ENCODE assay signal across 8 mouse cellular contexts in genomic region chr11:118365171-118365570, GRCm38 (mm10). TPM values are rescaled to one million over a fixed set of nuclear protein-coding genes. Genes with fewer than 3 reads are reported as not detected.
DNase-seq lines count a peak whose midpoint lies in the region; ATAC-seq lines count a peak whose summit lies in the region.

No protein-coding gene starts in this region.

- no peak overlapping the region for H3K9ac ChIP-seq in hindbrain, embryonic 14.5 days

- no peak for ATAC-seq in hindbrain, embryonic 14.5 days (ENCODE audit: low FRiP score)

- no peaks in the 10 kb centered on the region for H3K9me3 ChIP-seq in hindbrain, embryonic 10.5 days
- no peaks in the 10 kb centered on the region for H3K9me3 ChIP-seq in hindbrain, embryonic 14.5 days (ENCODE audit: control insufficient read depth, low read length)

- peaks cover 45% of the 10 kb centered on the region for H3K4me1 ChIP-seq in hindbrain, embryonic 10.5 days (replicated peaks)
- H3K4me1 ChIP-seq in hindbrain, embryonic 14.5 days (replicated peaks; ENCODE audit: control insufficient read depth, insufficient read depth, low read length) = peaks cover 8% of the 10 kb centered on the region; the same call in 1 of the 2 replicates

- H3K4me3 ChIP-seq in hindbrain, embryonic 10.5 days = no peak overlapping the region
- no peak overlapping the region for H3K4me3 ChIP-seq in hindbrain, embryonic 14.5 days (replicated peaks; ENCODE audit: low read length)

- no peak overlapping the region for H3K4me2 ChIP-seq in hindbrain, embryonic 14.5 days (replicated peaks)

- peak overlapping the region; percentile 59 for H3K27ac ChIP-seq in hindbrain, embryonic 10.5 days
- no peak overlapping the region for H3K27ac ChIP-seq in hindbrain, embryonic 14.5 days

- H3K36me3 ChIP-seq in hindbrain, embryonic 10.5 days = no peaks in the 10 kb centered on the region
- no peaks in the 10 kb centered on the region for H3K36me3 ChIP-seq in hindbrain, embryonic 14.5 days (replicated peaks; ENCODE audit: control insufficient read depth, insufficient read depth)

- DNase-seq in hindbrain, embryonic 10.5 days (ENCODE audit: low spot score) = peak; percentile 56
- no peak for DNase-seq in hindbrain, embryonic 14.5 days (ENCODE audit: low spot score)
- peak; percentile 89 for DNase-seq in MN1 (ENCODE audit: low spot score)
- peak; percentile 70 for DNase-seq in gastrocnemius, adult 18-20 months (ENCODE audit: low spot score)
- peak; percentile 48 to 67 for DNase-seq in kidney, postnatal 4 days
- DNase-seq in yolk sac, embryonic 10.5 days (ENCODE audit: low spot score) = peak; percentile 36
- DNase-seq in cerebellum, postnatal 36 days = no peak
- no peak for DNase-seq in cerebellum, adult 11-12 months

- H3K27me3 ChIP-seq in hindbrain, embryonic 10.5 days (ENCODE audit: insufficient read depth, poor library complexity, severe bottlenecking) = peaks cover 9% of the 10 kb centered on the region; the same call in 1 of the 2 replicates
- no peaks in the 10 kb centered on the region for H3K27me3 ChIP-seq in hindbrain, embryonic 14.5 days (ENCODE audit: control insufficient read depth, insufficient read depth, low read length)

- WGBS in hindbrain, embryonic 10.5 days = 67% methylated on average over 7 of the region's 7 CpGs
- WGBS in hindbrain, embryonic 14.5 days = 75% methylated on average over 7 of the region's 7 CpGs

RNA-seq across cellular contexts. Expression of gene Timp2, which starts 9.6 kb away (rescaled TPM):
- 28.6 and 36.3 TPM in 2 replicates for polyA plus RNA-seq in hindbrain, embryonic 10.5 days (2016; fragmentation: Nextera tagmentation; extraction: Ambion mirVana)
- 94.3 and 114 TPM in 2 replicates for polyA plus RNA-seq in hindbrain, embryonic 14.5 days (2014; fragmentation: Nextera tagmentation; extraction: Ambion mirVana)
- total RNA-seq in gastrocnemius, adult 18-20 months (2021) = 10 to 100 TPM; 65.4 to 89.1 TPM

RNA-seq across cellular contexts. Expression of gene Cep295nl, which starts 22.9 kb away (rescaled TPM):
- 0.19 and 0.21 TPM in 2 replicates for polyA plus RNA-seq in hindbrain, embryonic 10.5 days (2016; fragmentation: Nextera tagmentation; extraction: Ambion mirVana)
- polyA plus RNA-seq in hindbrain, embryonic 14.5 days (2014; fragmentation: Nextera tagmentation; extraction: Ambion mirVana) = 0.17 TPM in 1 of 2 replicates, not detected in the other
- under 1 TPM; 0.52 to 0.73 TPM for total RNA-seq in gastrocnemius, adult 18-20 months (2021)

RNA-seq across cellular contexts. Expression of gene Lgals3bp, which starts 36.7 kb away (rescaled TPM):
- polyA plus RNA-seq in hindbrain, embryonic 10.5 days (2016; fragmentation: Nextera tagmentation; extraction: Ambion mirVana) = 1.8 and 2.0 TPM in 2 replicates
- 4.0 and 4.7 TPM in 2 replicates for polyA plus RNA-seq in hindbrain, embryonic 14.5 days (2014; fragmentation: Nextera tagmentation; extraction: Ambion mirVana)
- total RNA-seq in gastrocnemius, adult 18-20 months (2021) = 10 to 100 TPM; 15.8 to 17.1 TPM

RNA-seq across cellular contexts. Expression of gene Cant1, which starts 53.7 kb away (rescaled TPM):
- 23.7 and 31.1 TPM in 2 replicates for polyA plus RNA-seq in hindbrain, embryonic 10.5 days (2016; fragmentation: Nextera tagmentation; extraction: Ambion mirVana)
- 25.4 and 26.9 TPM in 2 replicates for polyA plus RNA-seq in hindbrain, embryonic 14.5 days (2014; fragmentation: Nextera tagmentation; extraction: Ambion mirVana)
- total RNA-seq in gastrocnemius, adult 18-20 months (2021) = 10 to 100 TPM; 10.7 to 11.9 TPM

Comparison
In these comparisons a context has a peak if more than half of its experiments do, and no peak if none do; other contexts are left out.
1. DNase-seq: peak in hindbrain, embryonic 10.5 days (single experiment), MN1 (single experiment), gastrocnemius, adult 18-20 months (single experiment), kidney, postnatal 4 days (2 of 2) and yolk sac, embryonic 10.5 days (single experiment); none in hindbrain, embryonic 14.5 days (single experiment), cerebellum, postnatal 36 days (0 of 2) and cerebellum, adult 11-12 months (single experiment).